Mouse (Mus musculus) left cerebral cortex, postnatal 36 days (tissue): ENCODE data around the gene Ptprc. TPM values are rescaled to one million over a fixed set of nuclear protein-coding genes. Genes with fewer than 3 reads are reported as not detected.

Experiments
- DNase-seq, 2 experiments: peaks; one replicate each; pipeline ENCODE4 v3.0.0; 2021 to 2022; ENCODE audit warnings: low spot score in 2 of 2, mixed read lengths in 1 of 2
- intact Hi-C: fragments of 180-260 bp; cut with DNase I; formaldehyde crosslinking; loops from one replicate; pipeline ENCODE4 v1.15.1; 2025
- total RNA-seq, 2 experiments: library from RNA; stranded (reverse); gene quantifications; 2 replicates each; pipeline ENCODE4 v1.2.3; 2021

Ptprc gene
- 1 to 10 TPM; 2.3 to 3.2 TPM for total RNA-seq

DNA sequence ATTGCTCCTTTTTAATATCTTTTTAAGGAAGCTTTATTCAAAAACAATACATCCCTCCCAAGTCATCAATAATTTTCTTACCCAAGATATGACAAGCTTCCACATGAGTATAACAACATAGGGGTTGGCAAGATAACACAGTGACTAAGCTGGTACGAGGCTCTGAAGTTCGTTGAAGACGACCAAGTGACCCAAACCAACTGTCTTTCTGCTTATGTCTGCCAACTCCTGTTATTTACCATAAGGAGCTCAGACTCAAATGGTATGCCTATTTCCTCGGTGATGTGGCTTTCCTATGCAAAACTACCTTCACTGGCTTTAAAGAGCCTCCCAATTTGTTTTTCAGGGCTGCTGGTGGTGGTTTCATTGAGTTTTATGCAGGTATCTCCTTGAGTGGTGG, at the start of gene Ptprc:
Gene Ptprc (minus strand): TSS at position 215 of the 400 bp plus-strand sequence.
- no peak for DNase-seq
- intact Hi-C loops = no loop called here

DNA sequence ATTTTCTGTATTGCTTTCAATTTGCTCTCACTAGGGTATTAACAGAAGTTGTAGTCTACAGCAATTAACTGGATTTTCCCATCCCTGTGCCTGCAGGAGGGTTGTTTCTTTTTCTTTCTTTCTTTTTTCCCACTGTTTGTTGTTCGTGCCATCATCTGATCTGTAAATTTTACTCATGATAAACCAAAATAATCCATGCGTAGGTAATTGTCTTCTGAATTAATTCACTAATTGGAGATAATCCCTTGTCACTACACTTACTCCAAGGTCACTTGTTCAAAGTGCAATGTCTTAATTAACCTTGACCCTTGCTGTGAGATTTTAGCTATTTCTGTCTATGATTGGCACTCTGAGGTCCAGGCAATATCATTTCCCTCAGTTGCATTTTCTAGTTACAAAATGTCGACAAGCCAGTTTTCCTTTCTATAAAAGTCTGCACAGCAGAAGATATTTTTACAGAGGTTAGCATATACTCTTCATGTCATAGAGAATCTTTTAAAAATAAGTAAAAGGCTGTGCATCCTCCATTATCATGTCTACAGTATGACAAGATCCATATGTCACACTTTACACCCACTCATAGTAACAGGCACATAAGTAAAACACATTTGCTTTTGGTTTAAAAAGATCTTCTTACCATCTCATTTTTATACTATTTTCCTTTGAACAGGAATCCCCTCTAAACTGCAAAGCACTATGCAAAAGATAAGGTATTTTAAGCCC, 39.4 kb upstream of the Ptprc start:
- intact Hi-C loops = no loop called here
- no peak for DNase-seq

- intact Hi-C loops = no loop called here
- DNase-seq = no peak
Measured at GRCm38 (mm10) chr1:138210387-138211024, 35.0 kb upstream of the Ptprc start.

DNA sequence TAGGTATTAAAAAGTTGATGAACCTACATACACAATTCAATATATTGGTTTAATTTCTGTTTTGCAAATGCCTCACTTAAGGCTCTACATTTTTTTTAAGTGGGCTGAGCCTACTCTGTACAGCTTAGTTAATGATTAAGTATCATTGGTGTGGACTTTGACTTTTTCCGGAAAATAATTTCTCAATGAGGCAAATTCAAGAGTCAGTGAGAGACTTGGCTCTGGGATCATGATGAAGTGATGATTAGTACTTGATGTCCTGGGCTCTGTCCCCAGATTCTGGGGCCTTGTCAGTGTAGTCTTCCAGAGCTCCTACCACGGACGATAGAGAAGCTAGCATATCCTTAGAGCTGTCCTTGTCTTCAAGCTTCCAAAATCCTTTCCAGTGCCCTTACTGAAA, 34.2 kb upstream of the Ptprc start:
- intact Hi-C loops = no loop called here
- DNase-seq = no peak

DNA sequence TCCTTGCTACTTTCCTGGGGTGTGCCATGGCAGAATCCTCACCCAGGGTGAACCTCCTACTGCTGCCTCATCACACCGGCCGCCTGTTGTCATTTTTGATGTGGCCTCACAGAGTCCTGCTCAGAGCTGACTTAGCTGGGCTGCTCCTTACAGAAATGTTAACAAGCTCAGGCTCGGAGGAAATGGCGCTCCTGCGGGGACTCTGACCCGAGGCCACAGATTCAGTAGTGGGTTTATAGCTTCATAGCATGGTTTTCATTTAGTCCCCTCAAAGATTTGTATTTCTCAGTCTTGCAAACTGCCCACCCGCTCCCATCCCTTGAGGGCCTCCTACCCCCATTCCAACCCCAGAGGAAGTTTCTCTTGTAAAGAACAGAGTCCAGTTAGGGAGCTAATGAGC, 30.5 kb upstream of the Ptprc start:
- intact Hi-C loops = no loop called here
- DNase-seq = no peak

- intact Hi-C loops = no loop called here
- peak; percentile 18 to 22 for DNase-seq
Measured at GRCm38 (mm10) chr1:138191689-138192508, 16.4 kb upstream of the Ptprc start.

- no peak for DNase-seq
- intact Hi-C loops = no loop called here
Measured at GRCm38 (mm10) chr1:138188131-138188530, 12.6 kb upstream of the Ptprc start.

DNA sequence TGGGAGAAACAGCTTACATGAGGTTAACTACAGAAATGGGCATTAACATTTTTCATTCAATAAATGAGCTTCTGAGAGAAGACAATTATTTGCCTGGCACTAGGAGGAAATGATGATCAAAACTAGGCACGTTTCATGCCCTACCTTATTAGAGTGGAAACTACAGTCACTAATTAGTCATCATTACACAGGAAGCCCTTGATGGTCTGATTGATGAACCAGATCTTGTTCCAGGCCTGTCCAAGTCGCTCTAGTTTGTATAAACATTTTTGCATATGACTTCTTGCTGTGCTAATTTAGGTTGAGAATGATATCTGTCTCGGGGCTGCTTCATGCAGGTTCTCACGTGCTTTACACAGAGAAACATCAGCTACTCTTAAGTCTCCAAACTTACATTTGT, 10.4 kb upstream of the Ptprc start:
- intact Hi-C loops = no loop called here
- no peak for DNase-seq

DNA sequence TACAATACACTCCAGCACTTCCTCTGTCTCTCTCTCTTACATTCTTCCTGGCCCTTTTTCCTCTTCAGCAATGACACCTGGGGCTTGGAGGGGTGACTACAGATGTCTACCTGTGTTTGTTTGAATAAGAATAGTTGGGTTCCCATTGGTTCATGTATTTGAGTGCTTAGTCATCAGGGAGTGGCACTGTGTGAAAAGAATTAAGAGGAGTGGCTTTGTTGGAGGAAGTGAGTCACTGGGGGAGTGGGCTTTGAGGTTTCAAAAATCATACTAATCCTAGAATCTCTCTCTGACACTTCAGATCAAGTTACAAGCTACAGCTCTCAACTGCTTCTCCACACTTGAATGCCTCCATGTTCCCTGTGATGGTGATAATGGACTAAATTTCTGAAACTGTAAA, 4.6 kb upstream of the Ptprc start:
- intact Hi-C loops = no loop called here

GRCm38 (mm10) chr1:138174705-138175492, 609 bp downstream of the Ptprc start:
- intact Hi-C loops = no loop called here
- DNase-seq = no peak

More for the DNA sequence above, 4.6 kb upstream of the Ptprc start:
- no peak for DNase-seq

DNA sequence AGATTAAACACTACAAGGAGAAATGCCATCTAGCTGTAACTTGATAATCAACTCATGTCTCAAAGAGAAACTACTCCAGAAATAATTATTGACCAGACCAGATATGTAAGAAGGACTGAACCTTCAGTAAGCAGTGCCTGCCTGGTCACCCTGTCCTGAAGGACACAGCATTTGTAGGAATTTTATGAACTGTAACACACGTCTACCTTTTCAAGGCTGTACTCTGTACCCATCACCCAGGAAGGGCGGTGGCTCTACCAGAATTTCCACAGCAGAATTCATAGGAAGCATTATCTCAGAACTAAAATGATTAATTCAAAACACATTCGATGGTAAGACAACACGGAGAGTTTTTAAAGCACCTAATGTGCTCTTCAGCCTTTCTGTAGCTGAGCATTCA, 1.4 kb downstream of the Ptprc start:
- DNase-seq = no peak
- intact Hi-C loops = no loop called here

GRCm38 (mm10) chr1:138173669-138174068, 1.8 kb downstream of the Ptprc start:
- no peak for DNase-seq
- intact Hi-C loops = no loop called here

DNA sequence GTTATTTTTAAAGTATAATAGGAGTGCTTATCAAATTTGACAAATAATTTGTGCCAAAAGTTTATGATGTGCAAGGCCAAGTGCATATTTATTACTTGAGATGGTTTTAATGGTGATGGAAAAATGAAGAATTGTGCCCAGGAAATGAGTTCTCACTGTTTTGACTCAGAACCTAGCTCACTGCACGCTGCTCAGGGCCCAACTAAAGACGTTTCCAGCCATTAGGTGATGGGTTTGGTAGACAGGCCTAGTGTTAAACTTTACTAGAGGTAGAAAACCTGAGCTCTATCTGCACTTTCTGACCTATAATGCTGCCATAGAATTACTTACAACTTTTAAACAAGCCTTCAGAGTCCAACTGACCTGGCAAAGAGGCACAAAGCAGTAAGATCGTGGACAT, 3.0 kb downstream of the Ptprc start:
- no peak for DNase-seq
- intact Hi-C loops = no loop called here

- intact Hi-C loops = no loop called here
- no peak for DNase-seq
Measured at GRCm38 (mm10) chr1:138172096-138172495, 3.4 kb downstream of the Ptprc start.

DNA sequence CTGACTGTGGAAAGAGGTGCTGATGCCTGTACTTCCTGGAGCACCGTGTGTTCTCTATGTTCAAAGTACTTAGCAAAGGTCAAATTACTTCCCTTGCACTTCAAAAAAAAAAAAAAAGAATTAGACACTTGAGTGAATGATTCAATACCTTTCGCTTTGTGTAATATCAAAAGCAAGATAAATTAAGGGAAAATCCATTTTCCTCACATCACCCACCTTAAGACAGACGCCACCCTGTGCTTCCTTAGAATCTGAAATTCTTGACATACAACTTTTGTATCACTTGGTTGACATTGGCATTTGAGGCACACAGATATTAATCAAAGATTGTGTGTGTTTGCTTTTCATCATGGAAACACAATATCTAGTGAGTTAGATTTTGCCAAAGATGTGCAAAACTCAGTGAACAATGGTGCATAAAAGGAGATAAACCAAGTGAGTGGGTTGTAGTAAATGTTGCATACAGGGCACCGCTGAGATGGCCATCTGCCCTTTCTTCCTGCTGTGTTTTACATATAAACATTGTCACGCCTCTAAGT, 9.2 kb downstream of the Ptprc start:
- no peak for DNase-seq
- intact Hi-C loops = no loop called here

DNA sequence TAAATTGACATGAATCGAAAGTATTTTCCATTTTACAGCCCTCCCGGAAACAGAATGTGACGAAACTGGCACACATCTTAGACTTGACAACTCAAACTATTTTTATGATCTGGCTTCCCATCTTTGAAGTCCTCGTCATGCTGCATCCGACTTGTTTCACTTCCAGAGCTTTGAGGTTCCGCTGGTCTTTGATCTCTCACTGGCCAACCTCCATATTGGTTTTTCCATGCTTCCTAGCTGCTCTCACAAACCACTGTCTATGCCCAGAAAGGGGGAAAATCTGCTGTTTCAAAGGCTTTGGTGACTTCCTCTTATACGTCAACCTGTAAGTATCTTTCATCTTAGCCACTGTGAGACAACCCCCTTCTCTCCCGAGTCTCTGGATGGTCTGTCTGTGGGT, 12.9 kb downstream of the Ptprc start:
- DNase-seq = no peak
- intact Hi-C loops = no loop called here

- intact Hi-C loops = no loop called here
- DNase-seq = no peak
Measured at GRCm38 (mm10) chr1:138158921-138159320, 16.6 kb downstream of the Ptprc start.

- DNase-seq = no peak
- intact Hi-C loops = no loop called here
Measured at GRCm38 (mm10) chr1:138158236-138158635, 17.3 kb downstream of the Ptprc start.

- intact Hi-C loops = no loop called here
- no peak for DNase-seq
Measured at GRCm38 (mm10) chr1:138157709-138158108, 17.8 kb downstream of the Ptprc start.

DNA sequence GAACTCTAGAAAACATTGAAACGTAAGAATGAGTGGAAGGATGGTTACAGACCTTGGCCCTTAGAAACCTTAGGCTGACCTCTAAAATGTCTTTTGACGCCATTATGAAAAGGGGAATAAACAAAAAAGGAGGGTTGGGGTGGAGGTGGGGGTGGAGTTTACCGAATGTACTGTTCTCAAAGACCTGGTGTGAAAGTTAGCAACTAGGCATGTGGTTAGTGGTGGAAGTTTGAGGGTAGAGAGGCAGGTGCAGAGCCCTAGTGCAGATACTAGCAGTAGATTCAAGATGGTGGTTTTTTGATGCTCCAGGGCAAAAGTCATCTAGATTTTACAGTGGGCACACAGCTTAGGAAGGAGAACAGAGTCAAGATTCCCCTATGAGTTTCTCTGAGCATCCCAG, 18.5 kb downstream of the Ptprc start:
- intact Hi-C loops = no loop called here
- no peak for DNase-seq
